Mouse (Mus musculus) liver, postnatal 0 days (tissue): ENCODE measurements around the gene Stxbp5.

Experiments
- CTCF ChIP-seq: sonication (generic); IDR thresholded peaks from 2 replicates; pipeline ENCODE4 v1.5.1; 2016; ENCODE audit warnings: antibody characterized with exemption, low read depth
- EP300 ChIP-seq: IDR thresholded peaks from 2 replicates; pipeline ENCODE4 v1.6.1; 2016; ENCODE audit warnings: antibody characterized with exemption, low read depth, mild to moderate bottlenecking

DNA sequence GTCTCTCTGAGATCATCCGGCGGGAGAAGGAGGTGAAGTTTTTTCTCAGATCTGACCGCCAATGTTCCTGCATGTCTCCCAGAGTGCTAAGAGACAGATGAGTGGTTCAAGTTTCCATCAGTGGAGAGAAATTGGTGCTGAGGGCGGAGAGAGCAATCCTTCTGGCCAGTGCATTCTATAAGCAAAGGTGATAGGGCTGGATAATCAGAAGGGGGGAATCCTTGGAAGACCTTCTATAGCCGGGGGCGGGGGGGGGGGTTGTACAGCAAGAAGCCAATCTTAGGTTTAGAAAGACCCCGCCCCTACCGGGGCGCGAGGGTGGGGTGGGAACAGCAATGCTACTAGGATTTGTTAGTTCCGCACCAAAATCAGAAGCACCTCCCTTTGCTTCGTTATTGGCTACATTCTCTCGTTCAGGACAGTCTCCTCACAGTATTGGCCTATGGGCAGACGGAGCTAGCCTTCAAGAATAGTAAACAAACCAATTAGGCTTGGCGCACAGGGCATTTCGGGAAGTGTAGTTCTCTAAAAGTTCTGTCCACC lies 889 bp upstream of the Stxbp5 start:
- TF ChIP-seq CTCF (no peak), EP300 (no peak)
